Mouse (Mus musculus): ENCODE data around the gene Galnt7.
"Not testable (repeated sequence)": the region's sequence is repeated elsewhere in the genome, so short reads cannot be mapped to it uniquely, and the experiment has no call there.

Gene Galnt7

DNA sequence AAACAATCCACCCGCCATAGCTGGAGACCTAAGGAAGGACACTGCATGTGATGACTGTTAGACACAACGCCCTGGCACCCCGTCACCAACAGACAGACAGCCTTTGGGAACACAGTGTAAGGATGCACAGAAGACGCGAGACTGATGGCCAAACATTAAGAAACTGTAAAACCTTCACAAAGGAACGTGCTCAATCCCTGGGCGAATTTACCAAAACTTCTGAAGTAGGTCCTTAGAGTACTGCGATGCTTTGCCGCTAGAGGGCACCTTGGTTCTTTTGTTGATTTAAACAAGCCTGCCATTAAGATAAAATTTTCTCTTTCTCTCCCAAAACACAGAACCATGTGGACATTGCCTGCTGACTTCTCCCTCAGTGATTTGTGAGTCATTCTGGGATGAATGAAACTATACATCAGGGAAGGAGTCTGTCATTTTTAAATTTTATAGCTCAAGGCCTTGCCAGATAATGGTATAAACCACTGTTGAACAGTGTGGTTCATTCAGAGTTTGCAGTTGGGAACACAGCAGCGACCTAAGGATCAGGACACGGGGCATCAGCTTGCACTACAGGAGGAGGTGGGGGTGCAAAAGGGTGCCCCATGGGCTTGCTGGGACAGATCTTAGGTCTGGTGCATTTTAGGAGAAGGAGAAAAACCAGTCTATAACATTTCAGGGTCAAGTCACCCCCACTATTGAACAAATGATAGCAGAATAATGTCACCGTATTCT lies 112.6 kb downstream of the Galnt7 start:
- peak; percentile 65 to 76 for DNase-seq (ENCODE audit: low spot score in 2 of 2)

DNA sequence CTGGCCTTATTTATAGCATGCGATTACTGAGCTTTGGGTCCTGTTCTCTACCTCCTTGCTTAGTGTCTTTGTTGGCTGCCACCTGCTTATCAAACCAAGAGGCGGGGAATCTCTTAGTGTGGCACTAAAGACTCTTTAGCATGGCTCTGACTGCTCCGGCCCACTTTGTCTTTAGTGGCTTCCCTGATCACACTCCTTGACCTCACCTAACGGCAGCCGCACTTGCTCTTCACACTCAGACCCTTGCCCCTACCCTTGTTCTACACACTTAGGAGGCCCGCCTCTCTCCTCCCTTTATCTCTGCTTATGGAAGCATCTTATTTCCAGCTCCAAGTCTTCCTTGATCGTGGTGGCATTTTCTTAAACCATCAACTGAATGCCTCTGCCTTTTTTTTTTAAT lies 114.2 kb downstream of the Galnt7 start:
- DNase-seq (ENCODE audit: low spot score in 2 of 2), result no peak

DNA sequence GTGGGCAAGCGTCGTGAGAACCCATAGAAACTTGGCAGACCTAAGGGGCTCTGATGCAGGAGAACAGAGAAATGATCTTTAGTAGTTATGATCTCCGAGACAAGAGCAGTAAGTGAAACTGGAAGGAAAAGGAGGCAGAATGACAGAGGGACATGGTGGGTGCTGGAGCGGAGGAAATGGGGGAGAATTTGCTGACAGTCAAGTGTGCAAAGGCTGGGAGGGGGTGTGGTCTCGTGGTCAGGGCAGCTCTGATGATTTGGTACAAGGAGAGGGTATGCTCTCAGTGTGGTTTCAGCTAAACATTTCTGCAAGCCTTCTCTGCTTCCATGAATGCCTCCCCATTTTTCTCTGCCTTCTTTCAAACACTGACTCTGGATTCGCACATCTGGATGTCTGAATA lies 116.7 kb downstream of the Galnt7 start:
- no peak for DNase-seq (ENCODE audit: low spot score in 2 of 2)

DNA sequence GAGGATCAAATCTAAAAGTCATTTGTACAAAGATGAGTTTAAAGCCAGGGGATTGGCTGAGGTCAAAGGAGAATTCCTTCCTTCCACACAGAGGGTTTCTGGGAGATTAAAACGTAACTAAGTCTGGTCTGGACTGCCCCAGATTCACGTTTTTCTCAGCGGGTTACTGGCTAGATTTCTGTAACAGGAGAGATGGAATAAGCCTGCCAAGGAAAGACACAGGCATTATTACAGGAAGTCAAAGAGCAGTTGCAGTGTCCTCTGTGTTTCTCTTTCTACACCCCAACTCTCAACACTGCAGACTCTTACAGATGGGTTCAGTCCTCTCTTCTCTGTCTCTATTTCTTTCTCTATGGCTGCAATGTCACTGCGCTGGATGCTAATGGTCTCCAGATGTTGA lies 118.3 kb downstream of the Galnt7 start:
- DNase-seq (ENCODE audit: low spot score in 2 of 2), result no peak

DNA sequence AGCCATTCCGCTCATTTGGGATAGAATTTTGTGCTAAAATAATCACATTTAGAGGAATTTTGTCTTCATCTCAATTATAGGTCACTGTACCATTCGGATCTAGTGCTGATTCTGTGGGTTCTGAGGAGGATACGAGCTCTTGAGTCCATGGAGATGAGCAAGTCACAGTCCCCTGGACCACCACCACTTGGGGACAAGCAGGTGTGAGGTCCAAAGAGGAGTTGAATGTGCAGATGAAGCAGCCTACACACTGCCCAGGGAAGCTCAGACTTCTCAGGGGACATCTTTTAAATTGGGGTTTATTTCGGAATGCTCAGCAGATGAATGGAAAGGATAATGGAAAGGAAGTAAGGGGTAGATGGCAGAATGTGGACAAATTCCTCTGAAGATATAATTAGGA lies 119.7 kb downstream of the Galnt7 start:
- no peak for DNase-seq (ENCODE audit: low spot score in 2 of 2)

DNA sequence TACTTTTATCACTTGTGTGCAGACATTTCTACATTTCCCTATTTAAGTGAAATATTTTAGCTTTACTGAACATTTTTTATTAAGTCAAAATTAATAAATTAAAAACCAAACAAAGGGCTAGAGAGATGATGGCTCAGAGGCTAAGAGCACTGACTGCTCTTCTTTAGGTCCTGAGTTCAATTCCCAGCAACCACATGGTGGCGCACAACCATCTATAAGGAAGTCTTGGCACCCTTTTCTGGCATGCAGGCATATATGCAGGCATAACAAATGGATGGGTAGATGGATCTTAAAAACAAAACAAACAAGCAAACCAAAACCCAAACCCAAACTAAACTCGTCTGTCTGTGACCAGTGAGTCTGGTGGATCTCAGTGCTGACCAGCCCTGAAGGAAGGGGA lies 120.6 kb downstream of the Galnt7 start:
- DNase-seq (ENCODE audit: low spot score in 2 of 2), result peak in 1 of 2 experiments; percentile 38

DNA sequence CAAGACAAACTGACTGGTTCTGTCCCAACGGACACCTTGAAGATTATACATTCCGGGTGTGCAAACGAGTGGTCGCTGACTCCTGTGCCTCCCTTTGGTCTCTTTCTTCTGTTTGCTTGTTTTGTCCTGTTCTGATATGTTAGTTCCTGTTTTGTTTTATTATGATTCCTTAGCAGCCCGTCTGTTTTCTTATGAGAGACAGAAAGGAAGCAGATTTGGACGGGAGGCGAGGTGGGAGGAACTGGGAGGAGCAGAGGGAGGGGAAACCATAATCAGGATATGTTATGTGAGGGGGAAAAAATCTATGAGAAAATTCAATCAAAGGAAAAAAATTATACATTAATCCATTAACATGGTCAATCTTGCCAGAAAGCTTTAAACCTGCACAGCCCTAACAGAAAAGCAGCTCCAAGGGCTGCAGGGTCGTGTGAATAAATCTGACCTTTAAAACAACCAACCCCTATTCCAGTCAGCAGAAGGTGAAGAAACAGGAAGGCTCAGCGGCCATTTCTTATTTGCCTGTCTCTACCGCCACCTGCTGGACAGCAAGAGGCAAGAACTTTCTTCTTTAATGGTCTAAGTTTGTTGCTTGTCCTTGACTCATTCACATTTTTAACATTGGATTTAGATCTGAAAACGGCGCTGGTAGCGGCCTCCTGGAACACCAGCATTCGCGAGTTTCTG lies 122.0 kb downstream of the Galnt7 start:
- DNase-seq (ENCODE audit: low spot score in 2 of 2), result peak; percentile 70 to 79

DNA sequence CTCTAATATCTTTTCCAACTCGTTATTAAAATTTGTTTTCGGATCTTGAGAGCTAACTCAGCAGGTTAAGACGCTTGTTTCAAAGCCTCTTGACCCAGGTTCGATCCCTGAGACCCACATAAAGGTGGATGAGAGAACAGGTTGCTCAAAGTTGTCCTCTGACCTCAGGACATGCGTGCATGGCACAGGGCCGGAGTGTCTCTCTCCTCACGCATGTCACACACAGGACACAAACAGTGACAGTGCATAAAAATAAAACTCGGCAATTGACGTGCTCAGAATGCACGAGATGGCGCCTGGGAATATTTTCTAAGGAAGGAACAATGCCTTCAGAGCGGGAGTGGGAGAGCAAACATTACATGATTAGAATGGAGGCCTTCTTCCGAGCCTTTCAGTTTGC lies 122.6 kb downstream of the Galnt7 start:
- no peak for DNase-seq (ENCODE audit: low spot score in 2 of 2)

DNA sequence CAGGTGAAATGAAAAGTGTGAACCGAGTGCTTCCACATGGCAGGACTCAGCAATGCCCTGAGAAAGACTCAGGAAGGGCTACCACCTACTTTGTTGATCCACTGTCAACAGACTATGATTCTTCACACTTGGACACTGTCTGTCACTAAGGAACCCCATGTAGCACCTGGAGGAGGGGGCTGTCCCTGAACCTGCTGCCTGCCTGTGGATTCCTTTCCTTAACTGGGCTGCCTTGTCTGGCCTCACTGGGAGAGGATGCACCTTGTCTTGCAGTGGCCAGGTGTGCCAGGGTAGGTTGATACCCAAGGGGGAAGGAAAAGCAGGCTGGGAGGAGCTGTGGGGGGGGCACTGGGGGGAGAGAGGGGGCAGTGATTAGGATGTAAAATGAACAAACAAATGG lies 124.8 kb downstream of the Galnt7 start:
- no peak for DNase-seq (ENCODE audit: low spot score in 2 of 2)

DNA sequence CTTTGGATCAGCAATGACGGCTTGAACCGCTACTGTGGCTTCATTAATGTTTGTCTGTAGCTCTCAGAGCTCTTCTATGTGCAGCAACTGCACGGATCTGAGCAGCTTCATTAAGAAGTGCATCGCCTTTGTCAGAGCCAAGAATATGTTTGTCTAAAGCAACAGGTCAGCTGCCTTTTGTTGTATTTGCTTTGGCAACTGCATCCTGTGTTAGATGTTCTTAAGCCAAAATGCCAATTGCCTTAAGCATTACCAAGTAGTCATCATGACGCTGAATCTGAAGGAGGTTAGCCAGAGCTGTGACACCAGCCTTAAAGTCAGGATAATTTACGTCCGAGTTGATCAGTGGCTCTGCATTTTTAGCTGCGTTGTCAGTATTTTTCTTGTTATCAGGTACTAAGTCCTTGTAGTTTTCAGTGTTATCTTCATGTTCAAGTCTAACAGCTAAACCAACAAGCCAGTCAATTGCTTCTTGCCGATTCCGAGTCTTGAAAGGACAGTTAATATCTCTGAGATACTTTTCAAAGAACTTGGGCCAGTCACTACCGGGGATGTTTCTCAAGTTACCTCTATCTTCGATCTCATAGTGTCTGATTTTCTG lies 132.5 kb downstream of the Galnt7 start:
- no peak for DNase-seq (ENCODE audit: low spot score in 2 of 2)

DNA sequence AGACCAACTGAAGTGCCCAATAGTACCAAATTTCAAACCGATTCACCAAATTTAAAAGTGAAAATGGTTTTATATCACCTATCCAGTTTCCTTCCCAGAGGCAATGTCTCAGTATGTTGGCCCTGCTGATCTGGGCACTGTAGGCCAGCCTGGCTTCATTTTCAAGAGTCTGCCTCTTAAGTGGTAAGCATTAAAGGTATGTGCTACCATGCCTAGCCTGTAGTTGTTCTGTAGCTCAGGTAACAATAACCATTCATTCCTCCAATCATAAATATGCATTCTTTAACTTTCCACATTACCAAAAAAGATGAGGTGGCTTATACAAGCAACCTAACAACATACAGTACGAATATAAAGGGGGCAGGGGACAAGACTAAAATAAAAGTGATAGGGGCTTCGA lies 135.1 kb downstream of the Galnt7 start:
- no peak for DNase-seq (ENCODE audit: low spot score in 2 of 2)

DNA sequence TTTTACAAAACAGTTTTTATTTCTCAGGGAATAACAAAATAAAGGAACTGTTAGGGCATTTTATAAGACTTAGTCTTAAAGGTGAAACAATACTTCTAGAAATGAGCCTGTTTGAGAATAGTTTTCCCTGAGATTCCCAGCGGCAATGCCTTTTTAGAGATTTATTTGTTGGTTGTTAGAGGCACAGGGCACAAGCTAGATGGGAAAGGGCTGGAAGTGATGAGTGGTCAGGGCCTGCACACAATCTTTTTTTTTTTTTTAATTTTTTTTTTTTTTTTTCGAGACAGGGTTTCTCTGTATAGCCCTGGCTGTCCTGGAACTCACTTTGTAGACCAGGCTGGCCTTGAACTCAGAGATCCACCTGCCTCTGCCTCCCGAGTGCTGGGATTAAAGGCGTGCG lies 136.1 kb downstream of the Galnt7 start:
- DNase-seq (ENCODE audit: low spot score in 2 of 2), result not testable (repeated sequence)

DNA sequence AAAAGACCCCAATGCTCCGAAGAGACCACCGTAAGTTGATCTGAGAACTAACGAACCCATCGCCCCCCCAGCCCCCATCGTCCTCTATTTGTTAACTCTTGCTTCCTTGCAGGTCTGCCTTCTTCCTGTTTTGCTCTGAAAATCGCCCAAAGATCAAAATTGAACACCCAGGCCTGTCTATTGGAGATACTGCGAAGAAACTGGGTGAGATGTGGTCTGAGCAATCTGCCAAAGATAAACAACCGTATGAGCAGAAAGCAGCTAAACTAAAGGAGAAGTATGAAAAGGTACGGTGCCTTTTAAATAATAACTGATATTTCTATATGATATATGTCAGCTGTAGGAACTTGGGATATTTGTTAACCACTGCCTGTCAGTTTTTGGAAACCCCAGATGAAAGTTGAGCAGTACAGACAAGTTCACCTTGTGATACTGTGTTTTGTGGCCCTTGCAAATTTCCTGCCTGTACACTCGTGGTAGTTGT lies 139.6 kb downstream of the Galnt7 start:
- not testable (repeated sequence) for DNase-seq (ENCODE audit: low spot score in 2 of 2)

DNA sequence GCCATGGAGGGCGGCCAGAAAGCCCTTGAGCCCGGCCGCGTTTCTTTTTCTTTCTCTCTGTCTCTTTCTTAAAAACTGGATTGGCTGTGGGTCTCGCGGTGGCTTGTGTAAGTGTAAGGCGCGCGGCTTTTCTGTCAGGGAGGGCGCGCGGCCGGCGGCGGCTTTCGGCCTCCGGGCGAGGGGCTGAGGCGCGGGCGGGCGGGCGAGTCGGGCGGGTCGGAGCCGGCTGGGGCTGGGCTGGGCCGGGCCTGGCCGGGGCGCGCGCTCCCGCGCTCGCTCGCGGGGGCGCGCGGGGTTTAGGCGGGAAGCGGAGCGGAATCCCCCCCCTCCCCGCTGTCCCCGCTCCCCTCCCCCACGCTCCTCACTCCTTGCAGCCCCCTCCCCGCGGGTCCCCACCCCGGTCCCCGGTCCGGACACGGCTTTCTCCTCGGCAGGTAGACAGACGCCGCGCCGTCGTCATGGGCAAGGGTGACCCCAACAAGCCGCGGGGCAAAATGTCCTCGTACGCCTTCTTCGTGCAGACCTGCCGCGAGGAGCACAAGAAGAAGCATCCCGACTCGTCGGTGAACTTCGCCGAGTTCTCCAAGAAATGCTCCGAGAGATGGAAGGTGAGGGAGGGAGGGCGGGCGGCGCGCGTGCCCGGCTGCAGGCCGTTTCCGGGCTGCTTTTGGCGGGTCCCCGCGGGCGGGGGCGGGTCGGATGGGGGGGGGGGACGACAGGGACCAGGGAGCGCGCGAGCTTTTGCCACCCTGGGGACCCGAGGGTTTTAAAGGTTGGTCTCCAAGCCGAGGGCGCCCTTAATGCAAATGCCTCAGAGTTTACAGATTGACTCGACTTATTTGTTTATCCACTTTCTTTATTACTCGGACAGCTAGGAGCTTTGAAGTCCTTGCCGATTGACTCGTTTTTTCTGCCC lies 140.4 kb downstream of the Galnt7 start:
- no peak for DNase-seq (ENCODE audit: low spot score in 2 of 2)

DNA sequence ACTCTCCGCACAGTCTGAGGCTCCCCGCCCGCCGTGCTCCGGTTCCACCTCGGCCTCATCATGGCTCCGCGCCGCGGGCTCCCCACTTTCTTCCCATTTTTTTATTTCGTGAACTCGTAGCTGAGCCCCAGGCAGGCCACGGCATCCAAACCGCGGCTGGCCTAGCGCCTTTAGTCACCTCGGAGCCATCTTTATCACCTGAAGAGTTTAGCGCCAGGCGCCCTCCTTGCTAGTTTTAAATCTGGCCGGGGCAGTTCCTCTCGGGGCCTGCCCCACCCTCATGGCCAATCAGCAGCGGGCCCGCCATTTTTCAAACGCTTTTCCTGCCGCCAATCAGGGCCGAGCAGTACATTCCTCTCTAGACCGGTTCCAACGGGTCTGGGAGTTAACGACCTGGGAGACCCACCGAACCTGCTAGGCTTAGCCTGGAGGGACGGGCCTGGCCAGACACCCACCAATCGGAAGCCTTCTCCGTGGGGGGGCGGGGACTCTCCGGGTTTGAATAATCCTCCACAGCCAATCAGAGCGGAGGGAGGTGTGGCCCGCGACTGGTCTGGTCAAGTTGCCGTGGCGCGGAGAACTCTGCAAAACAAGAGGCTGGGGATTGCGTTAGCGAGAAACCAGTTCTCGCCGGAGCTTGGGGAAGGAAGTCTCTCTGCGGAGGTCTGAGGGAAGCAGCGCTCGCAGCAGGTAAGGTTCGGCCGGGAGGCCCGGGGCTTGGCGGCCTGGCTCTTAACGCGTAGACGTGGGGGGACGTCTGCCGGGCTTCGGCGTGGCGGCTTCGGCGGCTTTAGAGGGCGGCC lies 141.3 kb downstream of the Galnt7 start, which contains the start of gene Hmgb2:
Gene Hmgb2, plus strand, starts transcription at position 592 of the 803 bp plus-strand sequence.
- peak; percentile 99 for DNase-seq (ENCODE audit: low spot score in 2 of 2)

DNA sequence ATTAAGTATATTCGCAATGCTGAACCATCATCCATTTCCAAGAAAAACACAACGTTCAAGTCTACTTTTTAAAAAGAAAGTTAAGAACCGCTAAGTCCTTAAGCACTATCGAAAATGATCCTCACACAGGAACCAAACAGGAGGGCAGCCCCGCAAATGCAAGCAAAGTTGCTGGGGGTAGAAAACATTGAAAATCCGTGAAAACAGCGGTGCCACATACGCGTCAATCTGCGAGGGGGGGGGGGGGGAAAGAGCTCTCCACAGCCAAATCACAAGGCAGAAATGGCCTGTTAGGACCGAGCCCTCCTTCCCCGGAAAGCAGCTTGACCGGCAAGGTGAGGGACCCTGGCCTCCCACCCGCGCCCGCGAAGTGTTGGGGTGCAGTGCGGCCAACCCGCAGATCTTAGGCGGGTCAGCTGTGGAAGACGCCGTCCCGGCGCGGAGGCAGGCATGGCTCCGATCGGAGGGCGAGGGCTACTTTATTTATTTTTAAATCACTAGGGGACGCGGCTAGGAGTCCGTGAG lies 142.0 kb downstream of the Galnt7 start:
- no peak for DNase-seq (ENCODE audit: low spot score in 2 of 2)

DNA sequence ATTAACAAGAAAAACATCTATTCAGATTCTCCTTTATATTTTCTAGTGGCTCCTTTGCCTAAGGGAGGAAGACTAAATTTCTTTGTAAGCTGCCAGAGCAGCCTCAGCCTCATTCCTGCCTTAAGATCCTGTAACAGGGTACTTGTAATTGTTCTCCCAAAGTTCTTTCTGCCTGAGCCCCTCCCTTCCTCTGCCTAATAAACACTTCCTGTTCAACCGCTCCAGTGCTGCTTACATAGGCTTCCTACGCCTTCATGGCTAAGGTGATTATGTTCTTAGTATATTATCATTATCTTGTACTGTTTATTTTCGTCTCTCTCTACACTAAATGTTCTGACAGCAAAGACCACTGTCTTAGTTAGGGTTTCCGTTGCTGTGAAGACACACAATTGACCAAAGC lies 144.2 kb downstream of the Galnt7 start:
- no peak for DNase-seq (ENCODE audit: low spot score in 2 of 2)

DNA sequence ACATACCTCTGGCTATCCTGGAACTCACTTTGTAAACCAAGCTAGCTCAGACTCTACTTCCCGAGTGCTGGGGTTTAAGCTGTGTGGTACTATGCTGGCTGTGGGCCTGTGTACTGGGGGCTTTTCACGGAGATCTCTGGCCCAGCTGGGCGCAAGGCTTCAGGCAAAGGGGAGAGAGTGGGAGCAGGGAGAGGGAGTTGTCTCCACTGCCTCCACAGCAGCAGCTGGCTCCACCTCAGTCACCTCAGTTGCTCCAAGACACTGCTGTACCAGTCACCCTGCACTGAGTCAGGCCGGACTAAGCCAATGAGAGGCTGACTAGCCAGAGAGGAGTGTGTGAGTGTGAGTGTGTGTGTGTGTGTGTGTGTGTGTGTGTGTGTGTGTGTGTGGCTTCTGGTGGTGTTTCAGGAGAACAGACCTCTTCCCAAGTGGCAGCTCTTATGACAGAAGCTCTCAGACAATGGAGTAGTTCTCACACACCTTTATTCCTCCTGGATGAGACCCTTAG lies 145.2 kb downstream of the Galnt7 start:
- DNase-seq (ENCODE audit: low spot score in 2 of 2), result no peak

DNA sequence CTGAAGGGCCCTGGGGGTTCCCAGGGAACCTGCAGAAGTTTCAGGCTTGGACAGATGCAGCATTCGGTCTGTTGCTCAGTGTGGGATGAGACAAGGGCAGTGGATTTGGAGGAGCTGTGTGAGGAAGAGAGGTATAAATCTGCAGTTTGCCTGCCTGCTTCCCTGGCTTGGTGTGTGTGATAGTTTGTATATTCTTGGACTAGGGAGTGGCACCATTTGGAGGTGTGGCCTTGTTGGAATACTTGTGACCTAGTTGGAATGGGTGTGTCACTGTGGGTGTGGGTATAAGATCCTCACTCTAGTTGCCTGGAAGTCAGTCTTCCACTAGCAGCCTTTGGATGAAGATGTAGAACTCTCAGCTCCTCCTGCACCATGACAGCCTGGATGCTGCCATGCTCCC lies 147.3 kb downstream of the Galnt7 start:
- DNase-seq (ENCODE audit: low spot score in 2 of 2), result not testable (repeated sequence)

DNA sequence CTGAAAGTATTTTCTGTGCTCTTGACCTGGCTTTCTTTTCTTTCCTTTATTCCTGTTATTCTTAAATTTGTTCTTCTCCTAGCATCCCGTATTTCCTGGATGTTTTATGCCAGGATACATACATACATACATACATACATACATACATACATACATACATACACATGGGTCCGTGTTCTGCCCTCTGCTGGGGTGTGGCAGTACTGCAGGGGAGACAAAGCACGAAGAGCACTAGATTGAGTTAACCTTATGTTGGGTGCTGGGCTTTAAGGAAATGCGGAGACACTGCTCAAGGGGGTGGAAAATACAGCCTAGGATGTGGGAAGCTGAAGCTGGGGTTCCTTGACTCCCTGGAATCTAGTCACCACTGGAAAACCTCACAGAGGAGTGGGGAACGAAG lies 149.2 kb downstream of the Galnt7 start:
- DNase-seq (ENCODE audit: low spot score in 2 of 2), result peak; percentile 55 to 60
